Mouse (Mus musculus) A20 (cell line): ENCODE measurements around the gene Cadps2.

ENCODE experiments used
- DNase-seq: peaks from one replicate; pipeline ENCODE4 v3.0.0-alpha.2; 2011; ENCODE audit warnings: low read depth, low spot score

Gene Cadps2

DNA sequence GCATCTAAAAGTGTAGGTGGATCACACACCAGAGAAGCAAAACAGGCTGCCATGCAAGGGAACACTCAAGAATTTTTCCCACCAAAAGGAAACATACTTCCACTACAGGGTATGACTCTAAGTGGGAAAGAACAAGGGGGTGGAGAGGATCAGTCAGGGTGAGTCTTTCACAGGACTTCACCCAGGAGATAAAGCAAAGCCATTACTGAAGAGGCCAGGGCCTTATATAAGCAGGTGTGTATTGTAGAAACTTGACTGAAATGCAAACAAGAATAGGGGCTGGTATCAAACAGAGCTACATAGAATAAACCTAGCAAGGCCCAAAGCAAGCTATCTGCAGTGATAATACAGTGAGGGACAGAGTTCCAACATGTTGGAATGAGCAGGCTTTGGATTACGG lies 271.6 kb downstream of the Cadps2 start:
- no peak for DNase-seq

DNA sequence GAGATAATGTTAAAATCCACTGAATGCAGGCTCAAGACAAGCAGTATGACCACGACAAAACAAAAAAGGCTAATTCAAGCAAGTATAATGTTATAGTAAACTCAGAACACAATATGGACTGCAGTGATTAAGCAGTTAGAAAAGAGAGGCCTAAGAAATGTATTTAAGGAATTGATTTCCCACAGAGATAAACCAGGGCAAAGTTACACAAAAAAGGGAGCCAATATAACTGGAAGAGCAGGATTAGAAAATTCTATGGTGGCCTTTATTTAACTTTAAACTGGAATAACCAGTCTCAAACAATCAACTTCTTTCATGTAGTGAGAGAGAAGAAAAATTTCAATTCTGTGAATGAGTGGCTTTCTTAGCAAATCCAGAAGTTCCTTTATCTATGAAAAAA lies 289.3 kb downstream of the Cadps2 start:
- DNase-seq = no peak

DNA sequence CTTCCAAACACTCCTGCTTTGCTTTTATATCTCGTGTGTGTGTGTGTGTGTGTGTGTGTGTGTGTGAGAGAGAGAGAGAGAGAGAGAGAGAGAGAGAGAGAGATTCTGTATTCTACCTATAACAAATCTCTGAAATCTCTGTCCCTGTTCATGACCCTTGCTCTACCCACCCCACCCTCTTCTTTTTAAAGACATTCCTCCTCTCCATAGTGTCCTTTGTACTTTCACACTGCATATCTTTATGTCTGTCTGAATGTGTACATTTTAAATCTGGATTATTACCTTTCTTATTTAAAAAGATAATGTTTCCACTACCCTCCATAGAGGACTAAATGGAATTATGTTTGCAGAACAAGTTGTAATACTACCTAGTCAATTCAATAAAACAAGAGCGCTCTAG lies 315.5 kb downstream of the Cadps2 start:
- no peak for DNase-seq

DNA sequence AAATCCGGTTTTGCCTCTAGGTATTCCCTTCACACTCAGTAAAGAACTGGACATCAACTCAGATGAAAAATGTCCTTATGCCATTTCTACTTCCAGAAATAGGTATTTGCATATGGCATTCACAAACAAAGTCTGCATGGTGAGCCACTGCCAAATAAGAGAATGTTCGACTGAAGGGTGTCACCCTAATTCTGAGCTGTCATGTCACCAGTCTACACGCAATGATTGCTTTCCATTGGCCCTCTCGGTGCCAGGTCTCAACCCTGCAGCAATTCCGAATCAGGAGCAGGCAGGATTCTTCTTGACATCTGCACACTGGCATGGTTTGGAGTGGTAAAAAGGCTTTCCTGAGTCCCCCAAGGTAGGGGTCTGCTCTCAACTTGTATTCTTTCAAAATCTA lies 316.7 kb downstream of the Cadps2 start:
- DNase-seq = no peak

DNA sequence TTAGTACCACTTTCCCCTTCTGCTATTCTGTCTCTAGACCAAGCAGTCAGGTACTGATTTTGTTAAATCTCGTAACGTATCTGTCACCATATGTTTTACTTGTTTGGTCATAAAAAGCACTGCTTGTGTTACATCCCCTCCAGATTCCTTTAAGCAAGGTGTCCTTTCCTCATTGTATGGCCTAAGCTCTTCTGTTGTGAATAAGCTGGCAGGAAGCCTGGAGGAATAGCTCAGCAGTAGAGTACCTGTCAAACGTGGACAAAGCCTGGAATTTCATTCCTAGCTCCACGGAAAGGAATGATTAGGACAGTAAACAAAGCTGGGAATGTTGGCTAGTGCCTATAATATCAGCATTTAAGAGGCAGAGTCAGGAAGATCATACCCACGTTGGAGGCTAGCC lies 340.6 kb downstream of the Cadps2 start:
- DNase-seq = no peak

DNA sequence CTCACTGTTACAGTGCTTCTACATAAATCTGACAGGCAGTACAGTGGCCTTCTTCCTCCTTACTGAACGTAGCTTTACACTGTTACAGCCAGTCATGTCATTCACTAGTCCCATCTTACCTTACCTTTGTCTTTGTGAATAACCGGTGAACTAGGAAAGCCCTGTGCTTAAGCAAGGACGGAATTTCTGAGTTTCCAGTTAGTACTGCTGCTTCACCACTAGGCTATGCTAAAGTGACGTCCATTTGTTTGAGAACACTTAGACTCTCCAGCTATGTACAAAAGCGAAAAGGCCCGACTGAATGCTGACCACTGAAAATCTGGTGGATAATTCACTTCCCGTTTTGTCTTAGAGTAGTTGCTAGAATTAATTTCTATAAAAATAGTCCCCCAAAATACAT lies 347.4 kb downstream of the Cadps2 start:
- no peak for DNase-seq

DNA sequence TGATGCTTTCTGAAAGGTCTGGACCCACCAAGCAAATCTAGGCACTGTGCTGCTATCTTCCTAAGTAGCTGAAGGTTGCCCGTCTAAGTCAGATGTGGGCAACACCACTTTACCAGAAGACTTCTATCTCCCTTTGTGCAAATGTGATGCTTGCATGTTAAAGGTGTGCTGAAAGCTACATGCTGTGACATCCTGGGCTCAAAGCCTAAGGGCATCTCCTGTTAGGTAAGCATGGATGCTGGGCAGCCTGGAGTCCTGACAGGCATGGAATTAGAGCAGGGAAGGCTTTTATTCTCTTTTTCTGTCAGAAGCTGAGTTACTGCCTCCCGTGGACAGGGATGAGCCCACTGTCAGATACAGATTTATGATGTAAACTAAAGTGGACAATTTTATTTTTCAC lies 348.8 kb downstream of the Cadps2 start:
- no peak for DNase-seq

DNA sequence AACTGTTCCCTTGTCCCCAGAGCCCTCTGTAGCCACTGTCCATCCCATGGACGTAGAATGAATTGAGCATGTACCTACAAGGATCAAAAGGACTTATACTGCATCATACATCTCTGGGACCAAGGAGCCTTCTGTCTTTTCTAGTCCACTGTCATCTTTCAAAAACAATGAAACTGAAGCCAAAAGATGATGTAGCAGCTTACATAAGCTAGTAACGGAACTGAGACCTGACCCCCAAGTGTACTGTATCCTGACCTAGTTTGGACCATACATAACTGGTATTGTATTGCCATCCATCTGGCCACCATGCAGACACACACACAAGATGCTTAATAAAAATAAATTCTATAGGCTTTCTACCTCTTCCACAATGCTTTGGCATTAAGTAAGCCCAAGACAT lies 350.2 kb downstream of the Cadps2 start:
- DNase-seq = no peak

DNA sequence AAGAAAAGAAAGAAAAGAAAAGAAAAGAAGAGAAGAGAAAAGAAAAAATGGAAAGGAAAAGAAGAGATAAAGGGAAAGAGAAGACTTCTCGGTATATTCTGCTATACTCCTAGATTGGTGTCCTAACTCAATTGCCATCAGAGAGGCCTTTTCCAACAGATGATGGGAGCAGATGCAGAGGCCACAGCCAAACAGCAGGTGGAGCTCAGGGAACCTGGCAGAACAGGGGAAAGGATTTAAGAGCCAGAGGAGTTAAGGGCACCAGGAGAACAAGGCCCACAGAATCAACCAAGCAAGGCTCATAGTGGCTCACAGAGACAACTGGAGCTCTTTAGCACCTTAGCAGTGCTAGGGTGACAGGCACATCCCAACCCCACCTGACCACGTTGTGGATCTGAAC lies 366.5 kb downstream of the Cadps2 start:
- no peak for DNase-seq

DNA sequence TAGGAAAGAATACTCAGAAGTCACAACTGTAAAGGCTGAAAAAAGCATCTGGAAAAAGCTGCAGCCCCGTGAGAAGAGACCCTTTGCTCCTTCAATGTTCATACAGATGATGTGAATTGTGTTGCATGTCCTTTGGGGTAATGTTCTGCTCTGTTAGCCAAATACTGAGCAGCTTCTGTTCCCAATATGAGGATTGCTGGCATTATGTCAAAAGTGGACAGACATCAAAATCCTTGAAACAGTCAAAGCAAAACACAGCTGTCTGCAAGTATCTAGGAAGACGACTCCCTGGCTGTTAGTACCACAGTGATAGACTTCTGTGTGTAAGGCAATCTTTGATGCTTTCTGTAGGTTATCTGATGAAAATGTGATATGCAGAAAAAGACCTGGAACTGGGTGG lies 367.4 kb downstream of the Cadps2 start:
- no peak for DNase-seq

DNA sequence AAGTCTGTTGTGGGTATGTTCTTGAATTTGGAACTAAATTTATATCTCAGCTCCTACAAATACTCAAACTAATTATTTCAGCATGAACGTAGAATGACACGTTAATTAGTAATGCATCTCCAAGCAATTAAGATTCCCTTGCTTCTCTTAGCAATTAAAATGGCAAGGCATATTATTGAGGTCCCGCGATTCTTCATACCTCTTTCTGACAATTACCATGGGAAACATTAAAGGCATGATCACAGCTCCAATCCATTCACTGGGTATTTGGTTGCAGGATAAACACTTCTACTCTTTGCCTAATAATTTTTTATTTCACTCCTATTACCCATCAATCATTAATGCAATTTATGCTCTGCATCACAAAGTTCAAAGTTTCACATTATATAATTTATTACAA lies 371.3 kb downstream of the Cadps2 start:
- DNase-seq = no peak

DNA sequence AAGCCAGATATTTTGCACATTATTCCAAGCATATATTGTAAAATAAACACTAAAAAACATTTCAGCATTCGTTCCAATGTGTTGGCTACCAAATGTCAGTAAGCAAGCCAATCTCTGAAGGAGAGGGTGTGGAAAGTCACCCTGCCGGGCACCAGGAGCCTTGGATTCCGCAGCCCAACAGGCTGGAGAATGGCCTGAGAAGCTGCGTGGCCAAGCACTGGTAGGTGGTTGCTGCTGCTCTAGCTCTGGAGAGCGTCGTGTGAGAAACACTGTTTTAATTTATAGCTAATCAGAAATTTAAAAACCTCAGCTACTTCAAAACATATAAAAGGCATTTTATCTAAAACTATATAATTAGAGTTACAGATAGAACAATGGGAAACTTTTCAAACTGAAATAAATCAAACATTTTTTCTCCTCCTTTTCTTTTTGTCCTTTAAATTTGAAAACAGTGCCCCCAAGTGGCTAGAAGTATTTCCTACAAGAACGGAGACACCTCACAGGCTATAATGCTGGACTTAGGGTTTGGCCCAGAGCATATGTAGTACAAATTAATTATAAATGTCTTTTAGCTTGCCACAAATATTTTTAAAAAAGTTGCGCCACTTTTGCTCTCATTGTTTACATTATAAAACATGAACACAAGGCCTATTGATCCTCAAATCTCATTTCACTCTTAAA lies 376.5 kb downstream of the Cadps2 start:
- no peak for DNase-seq

DNA sequence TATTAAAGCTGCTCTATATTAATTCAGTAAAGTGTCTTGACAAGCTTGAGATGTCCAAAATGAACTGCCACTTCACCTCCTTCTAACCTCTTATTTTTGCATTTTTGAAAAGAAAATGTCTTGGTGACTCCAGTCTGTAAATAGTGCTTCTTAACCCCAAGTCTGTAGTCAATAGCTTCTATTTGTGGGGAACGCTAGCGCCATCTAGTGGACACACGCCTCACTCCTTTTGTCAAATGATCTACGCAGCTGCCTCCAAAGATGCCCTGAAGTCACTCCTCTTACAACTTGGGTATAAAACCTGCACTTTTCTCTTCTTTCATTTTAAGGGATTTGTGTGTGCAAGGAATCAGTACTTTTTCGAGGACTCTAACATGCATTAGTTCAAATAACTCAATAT lies 381.5 kb downstream of the Cadps2 start:
- DNase-seq = peak; percentile 24

DNA sequence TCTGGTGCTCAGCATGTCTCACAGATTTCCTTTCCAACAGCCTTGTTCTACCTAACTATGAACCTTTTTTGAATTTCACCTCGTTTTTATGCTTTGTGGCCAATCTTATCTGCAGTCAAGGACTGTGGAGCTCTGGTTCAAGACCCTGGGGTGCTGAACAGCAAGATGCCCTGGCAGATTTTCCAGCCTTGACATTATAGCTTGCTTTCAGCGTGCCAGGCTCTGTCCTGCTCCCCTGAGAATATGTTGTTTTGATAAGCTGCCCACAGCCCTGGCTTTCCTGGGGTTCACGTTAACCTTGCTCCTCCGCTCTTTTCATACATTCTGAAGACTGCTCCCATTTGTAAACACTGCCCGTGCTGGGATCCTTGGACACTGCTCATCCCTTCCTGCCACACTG lies 385.3 kb downstream of the Cadps2 start:
- no peak for DNase-seq

DNA sequence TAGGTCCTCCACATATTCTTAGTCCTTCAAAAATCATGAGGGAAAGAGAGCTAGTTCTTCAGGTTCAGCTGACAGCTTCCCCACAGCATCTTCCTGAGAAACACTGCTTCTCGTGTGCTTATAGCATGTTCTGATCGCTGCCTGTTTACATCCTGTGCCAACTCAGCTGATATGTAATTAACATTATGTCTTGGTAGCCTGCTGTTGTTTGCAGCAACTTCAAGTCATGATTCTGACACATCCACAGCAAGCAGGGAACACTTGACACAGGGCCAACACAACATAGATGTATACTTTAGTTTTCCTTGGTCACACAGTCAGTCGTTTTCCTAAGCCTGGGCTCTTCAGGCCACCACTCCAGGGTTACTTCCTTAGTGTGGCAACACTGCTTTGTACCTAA lies 399.3 kb downstream of the Cadps2 start:
- no peak for DNase-seq

DNA sequence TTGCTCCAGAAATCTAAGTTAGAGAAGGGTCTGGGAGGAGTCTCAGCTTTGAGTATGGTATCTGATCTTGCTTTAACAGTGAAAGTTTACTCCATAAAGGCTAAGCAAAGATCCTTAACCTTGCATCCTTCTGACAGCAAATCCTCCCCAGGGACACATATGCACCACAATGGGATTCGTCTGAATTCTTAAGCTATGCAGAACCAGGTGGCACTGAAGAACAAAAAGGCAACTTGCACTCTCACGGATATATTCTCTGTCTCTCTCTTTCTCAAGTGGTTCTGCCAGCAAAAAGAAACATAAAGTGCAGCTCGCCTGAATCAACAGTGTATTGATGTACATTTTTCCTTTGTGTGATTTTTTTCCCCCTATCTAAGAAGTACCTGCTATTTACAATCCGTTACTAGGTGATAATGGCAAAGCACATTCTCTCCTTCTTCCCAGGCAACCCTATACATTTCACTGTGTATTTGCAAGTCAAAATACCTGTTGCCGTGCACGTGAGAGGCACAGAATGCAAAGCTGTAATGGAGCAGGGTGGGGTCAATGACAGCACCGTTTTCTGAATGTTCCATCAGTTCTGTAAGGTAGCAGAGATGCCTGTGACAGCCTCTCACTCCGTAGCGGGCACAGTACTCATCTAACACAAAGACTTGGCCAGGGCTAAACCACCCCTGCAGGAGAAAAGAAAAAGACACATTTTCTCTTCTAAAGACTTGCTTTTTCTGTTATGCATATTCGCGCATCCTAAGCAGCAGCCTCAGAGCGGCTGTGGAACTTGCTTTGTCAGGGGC lies 428.8 kb downstream of the Cadps2 start:
- DNase-seq = no peak

DNA sequence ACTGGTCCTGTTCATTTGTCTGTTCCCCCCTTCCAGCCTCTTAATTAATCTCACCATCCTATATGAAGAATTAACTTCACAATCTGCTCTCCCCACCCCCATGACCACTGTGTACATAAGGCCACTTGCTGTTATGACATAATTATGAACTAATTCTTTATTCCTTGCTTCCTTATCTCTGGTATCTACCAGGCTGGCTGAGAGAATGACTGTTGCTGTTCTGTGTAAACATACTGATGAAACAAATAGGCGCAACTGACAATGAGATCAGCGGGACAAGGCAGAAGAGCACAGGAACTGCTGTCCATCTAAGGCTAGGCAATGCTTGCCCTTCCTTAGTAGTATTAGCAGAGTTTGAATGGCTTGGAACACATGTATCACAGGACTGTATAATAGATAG lies 445.1 kb downstream of the Cadps2 start:
- DNase-seq = no peak

DNA sequence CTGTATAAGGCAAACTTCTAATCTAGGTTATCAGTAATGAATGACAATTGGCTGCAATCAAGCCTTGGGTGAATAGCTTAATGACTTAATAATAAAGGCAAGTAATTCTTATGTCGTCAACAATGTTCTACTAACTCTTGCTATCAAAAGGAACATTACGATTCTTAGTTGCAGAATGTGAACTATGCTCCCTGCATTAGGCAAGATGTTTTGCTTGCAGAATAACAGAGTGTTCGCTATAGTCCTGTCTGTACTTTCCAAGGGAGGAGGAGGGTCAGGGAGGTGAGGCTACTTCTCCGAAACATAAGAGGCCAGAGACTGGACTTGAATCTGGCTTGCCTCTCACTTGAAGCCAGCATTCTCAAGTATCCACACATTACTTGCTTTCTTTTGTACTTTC lies 446.5 kb downstream of the Cadps2 start:
- no peak for DNase-seq

DNA sequence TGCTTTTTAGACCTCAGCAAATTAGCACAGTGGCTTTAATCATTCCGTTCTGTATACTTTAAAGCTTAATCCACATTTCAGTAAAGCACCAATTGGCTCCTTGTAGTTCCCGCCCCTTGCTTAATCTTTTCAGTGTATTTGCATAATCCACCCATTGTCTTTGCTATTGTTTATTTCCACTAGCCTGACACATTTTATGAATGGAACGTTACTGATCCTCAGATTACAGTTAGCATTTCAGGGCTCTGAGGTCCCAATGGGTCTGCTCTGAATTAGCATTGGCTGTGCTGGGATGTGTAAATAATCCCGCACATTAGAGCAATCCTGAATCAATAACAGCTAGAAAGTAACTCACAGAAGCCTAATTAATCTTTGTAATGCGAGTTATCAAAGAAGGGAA lies 452.5 kb downstream of the Cadps2 start:
- no peak for DNase-seq

DNA sequence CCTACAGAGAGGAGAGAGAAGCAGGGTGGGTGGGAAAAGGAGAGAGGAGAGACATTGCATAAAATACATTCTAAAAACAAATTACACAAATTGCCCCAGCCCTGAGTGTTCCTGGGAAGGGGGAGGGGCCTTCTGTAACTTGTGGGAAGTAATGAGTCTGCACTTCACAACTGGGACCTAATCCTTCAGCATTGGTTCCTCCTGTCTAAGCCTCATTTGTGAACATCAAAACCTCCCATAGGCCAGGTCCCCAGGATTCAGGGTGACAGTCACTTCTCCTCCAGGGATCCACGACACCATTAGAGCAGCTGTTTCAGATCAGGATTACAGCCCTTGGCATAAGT lies 456.2 kb downstream of the Cadps2 start:
- no peak for DNase-seq

DNA sequence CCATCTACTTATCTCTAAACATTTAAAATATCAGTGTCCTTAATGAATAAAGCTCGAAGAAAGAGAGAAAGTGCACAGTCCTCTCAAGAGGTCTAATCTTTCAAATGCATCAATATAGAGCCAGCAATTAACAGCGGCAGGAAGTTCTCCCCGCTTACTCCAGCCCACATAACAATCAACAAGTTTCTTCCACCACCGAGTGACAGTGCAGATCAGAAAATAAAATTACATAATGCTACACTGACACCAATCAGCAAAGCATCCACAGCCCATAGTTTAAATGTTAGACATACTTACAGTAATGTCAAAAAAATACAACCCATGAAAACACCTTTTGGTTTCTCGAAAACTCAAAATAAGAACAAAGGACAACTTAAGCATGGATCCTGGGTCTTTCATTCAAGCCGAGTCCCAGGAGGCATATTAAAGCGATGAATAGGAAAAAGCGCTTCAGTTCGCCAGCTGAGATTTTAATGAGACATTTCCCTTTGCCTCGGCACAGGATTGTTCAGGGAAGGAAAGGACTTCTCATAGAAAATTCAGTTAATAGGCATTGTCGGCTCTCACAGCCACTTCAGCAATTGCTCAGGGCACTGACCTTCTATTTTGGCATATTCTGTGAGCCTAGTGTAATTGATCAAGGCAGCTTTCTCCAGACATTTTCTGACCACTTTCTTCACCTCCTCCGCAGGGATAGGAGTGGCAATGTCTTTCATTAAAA lies 456.8 kb downstream of the Cadps2 start:
- no peak for DNase-seq

DNA sequence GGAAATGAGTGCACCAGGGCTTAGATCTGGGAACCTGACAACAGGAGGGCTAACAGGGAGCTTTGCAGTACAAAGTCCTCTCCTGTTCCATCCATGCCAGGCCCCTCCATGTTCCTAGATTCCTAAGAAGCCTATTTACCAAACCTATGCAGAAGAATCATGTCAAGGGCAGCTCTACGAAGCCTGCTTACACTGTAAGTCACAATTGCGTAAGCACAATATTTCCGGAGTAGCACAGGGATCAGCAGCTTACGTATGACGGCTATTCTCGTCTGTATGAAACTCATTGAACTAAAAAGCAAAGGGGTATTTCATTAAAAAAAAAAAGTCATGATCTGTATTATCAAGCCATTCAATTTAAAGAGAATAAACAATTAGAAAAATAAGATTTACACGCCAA lies 462.9 kb downstream of the Cadps2 start:
- no peak for DNase-seq

DNA sequence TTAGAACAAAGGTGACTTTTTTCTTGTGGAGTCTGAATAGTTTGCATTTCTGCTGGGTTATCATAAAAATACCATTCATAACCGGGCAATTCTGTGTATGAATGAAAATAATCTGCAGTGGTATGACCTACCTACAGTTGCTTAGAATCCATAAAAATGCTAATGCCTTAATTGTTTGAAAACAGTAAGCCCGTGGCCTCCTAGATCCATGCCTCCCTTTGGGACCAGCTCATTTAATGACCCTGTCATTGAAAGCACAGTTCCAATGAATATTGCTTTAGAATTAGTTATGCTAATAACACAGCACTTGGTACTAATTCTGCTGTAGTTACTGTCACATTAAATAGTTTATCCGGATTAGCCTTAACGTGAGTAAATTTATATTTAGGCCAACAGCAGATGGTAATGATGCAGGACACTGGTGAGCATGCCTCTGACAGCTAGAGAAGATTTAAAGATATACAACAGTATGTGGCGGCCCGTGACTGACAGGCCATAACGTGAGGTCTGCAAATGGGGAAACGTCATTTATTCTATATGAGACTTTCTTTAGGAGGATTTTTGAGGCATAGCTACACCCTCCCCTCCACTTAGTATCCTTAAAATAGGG lies 477.3 kb downstream of the Cadps2 start:
- DNase-seq = no peak
